Mouse (Mus musculus) cerebellum, adult 2 months (tissue): ENCODE results near the gene Socs4.

Source experiments
- CTCF ChIP-seq: fragments of 200-500 bp; IDR thresholded peaks from 2 replicates; pipeline ENCODE4 v1.5.1; 2011; ENCODE audit warnings: low read depth, mild to moderate bottlenecking, control low read depth, low read length, moderate library complexity, borderline replicate concordance; ENCODE audit not compliant: insufficient read depth
- POLR2A ChIP-seq: fragments of 200-500 bp; IDR thresholded peaks from 2 replicates; pipeline ENCODE4 v1.6.1; 2011; ENCODE audit warnings: low read length, control low read depth, borderline replicate concordance; ENCODE audit not compliant: insufficient read depth

- TF ChIP-seq POLR2A (no peak), CTCF (no peak)
Measured at GRCm38 (mm10) chr14:47331920-47332319, 55.2 kb downstream of the Socs4 start.
